Mouse (Mus musculus): ENCODE data around the gene Olfr721-ps1. TPM values are rescaled to one million over a fixed set of nuclear protein-coding genes. Genes with fewer than 3 reads are reported as not detected.

The Olfr721-ps1 gene
- polyA plus RNA-seq (2014; fragmentation: Nextera tagmentation; extraction: Ambion mirVana) = not detected in 2 replicates

DNA sequence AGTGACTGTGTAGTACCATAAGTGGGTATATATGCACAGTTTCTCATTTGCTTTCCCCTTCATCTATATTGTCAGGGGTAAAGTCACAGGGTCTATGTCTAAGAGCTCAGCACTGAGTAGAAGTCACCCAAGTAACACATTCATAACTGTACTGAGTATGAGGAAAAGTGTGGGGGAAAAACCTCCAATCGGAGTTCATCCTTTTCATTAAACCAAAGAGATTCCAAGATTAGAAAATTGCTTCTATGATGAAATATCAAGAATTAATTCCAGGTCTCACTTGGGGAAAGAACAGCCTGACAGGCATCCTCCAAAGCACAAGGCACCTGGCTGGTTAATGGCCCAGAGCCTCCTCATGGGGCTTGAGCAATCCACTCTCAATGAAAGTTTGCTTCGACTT is at the start of gene Olfr721-ps1:
TSS of gene Olfr721-ps1 (plus strand) at position 301 of the 400 bp plus-strand sequence.
- ATAC-seq (ENCODE audit: low FRiP score, low TSS enrichment) = no peak
- H3K4me2 ChIP-seq (replicated peaks; ENCODE audit: low read depth, low read length) = no peak within 1 kb of the TSS
- no peaks in the 10 kb centered on the region for H3K4me1 ChIP-seq (ENCODE audit: control insufficient read depth, insufficient read depth, low read length)
- H3K27ac ChIP-seq (ENCODE audit: low read depth, low read length) = no peak within 1 kb of the TSS
- no peaks in the 10 kb centered on the region for H3K36me3 ChIP-seq (ENCODE audit: control insufficient read depth, insufficient read depth, low read length)
- H3K27me3 ChIP-seq (ENCODE audit: control insufficient read depth, insufficient read depth, low read length) = no peaks in the 10 kb centered on the region
- no peaks in the 10 kb centered on the region for H3K9me3 ChIP-seq (ENCODE audit: control insufficient read depth, low read length)
- WGBS = 81% methylated on average over 2 of the region's 2 CpGs
- no peak within 1 kb of the TSS for H3K9ac ChIP-seq (ENCODE audit: low read depth, low read length)
- H3K4me3 ChIP-seq (ENCODE audit: low read length) = no peak within 1 kb of the TSS

DNA sequence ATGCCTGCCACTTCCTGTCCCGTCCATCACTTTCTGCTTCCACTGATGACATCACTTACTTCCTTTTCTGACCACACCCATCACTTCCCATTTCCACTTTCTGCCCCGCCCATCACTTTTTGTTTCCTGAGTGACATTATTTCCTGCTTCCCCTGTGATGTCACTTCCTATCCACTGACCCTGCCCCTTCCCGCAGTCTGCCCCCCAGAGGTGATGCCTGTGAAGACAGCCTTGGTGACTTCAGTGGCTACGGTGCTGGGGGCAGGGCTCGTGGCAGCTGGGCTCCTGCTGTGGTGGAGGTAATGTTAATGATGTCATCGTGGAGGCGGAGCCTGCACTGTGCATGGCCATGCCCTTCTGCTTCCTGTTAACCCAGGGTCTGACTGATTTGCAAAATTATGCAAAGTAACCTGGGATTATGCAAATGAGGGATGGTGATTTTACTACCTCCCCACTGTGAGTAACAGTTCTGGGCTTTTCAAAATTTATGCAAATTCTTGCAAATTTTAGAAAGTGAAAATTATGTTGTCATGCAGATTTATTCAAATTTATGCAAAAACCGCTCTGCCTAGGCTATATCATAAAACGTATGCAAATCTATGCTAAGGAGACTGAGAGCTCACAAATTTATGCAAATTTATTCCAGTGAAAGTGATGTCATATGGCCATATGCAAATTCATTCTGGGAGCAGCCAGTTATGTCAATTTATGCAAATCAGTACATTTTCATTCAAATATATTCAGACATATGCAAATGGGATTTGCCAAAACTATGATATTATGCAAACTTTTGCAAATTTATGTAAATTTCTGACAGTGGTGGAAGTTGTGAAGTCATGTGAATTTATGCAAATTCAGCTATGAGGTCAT is 49.1 kb upstream of the Olfr721-ps1 start:
- Histone ChIP-seq H3K4me3 (ENCODE audit: low read length) (no peak overlapping the region), H3K9me3 (ENCODE audit: control insufficient read depth, low read length) (peaks cover 79% of the 10 kb centered on the region), H3K4me2 (replicated peaks; ENCODE audit: low read depth, low read length) (no peak overlapping the region), H3K27ac (ENCODE audit: low read depth, low read length) (no peak overlapping the region), H3K9ac (ENCODE audit: low read depth, low read length) (no peak overlapping the region), H3K27me3 (ENCODE audit: control insufficient read depth, insufficient read depth, low read length) (no peaks in the 10 kb centered on the region), H3K36me3 (ENCODE audit: control insufficient read depth, insufficient read depth, low read length) (no peaks in the 10 kb centered on the region), H3K4me1 (ENCODE audit: control insufficient read depth, insufficient read depth, low read length) (no peaks in the 10 kb centered on the region)
- WGBS = 98% methylated on average over 9 of the region's 9 CpGs
- no peak for ATAC-seq (ENCODE audit: low FRiP score, low TSS enrichment)

DNA sequence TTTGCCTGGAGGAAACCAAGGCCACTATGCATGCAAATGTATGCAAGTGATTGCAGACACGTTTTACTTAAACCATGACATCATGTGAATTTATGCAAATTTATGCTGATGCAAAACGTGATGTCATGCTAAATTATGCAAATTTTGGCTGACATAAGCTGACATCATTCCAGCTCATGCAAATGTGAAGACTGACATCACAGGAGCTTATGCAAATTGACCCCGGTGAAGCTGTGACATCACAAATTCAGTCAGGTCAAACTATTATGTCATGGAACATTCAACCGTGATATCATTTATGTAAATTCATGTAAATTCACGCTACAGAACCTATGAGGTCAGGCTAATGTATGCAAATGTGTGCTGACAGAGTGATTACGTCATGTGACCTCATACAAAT is 48.5 kb upstream of the Olfr721-ps1 start:
- Histone ChIP-seq H3K4me1 (ENCODE audit: control insufficient read depth, insufficient read depth, low read length) (no peaks in the 10 kb centered on the region), H3K27me3 (ENCODE audit: control insufficient read depth, insufficient read depth, low read length) (no peaks in the 10 kb centered on the region), H3K4me2 (replicated peaks; ENCODE audit: low read depth, low read length) (no peak overlapping the region), H3K36me3 (ENCODE audit: control insufficient read depth, insufficient read depth, low read length) (no peaks in the 10 kb centered on the region), H3K4me3 (ENCODE audit: low read length) (no peak overlapping the region), H3K27ac (ENCODE audit: low read depth, low read length) (no peak overlapping the region), H3K9me3 (ENCODE audit: control insufficient read depth, low read length) (peaks cover 72% of the 10 kb centered on the region), H3K9ac (ENCODE audit: low read depth, low read length) (no peak overlapping the region)
- WGBS = 85% methylated on average over 6 of the region's 6 CpGs
- ATAC-seq (ENCODE audit: low FRiP score, low TSS enrichment) = no peak

DNA sequence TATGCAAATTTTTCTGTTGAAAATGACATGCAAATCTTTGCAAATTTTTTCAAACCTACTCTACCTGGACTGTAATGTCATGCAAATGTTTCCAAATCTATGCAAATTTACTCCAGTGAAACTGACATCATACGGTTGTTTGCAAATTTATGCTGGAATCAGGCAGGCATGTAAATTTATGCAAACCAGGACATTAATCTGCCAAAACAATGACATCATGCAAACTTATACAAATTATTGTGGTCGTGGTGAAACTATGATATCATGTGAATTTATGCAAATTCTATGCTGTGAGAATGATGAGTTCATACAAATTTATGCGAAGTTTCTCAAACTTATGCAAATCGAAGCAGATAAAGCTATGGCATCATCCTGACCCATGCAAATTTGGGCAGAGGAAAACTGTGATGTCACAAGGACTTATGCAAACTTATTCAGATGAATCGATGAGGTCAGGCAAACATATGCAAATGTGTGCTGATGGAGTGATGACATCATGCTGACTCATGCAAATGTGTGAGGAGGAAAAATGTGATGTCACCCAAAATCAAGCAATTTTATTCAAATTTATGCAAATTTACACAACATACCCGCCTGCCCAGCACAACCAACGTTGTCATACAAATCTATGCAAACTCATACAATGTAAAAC is 47.9 kb upstream of the Olfr721-ps1 start:
- 96% methylated on average over 7 of the region's 7 CpGs for WGBS
- Histone ChIP-seq H3K27me3 (ENCODE audit: control insufficient read depth, insufficient read depth, low read length) (no peaks in the 10 kb centered on the region), H3K27ac (ENCODE audit: low read depth, low read length) (no peak overlapping the region), H3K9me3 (ENCODE audit: control insufficient read depth, low read length) (peaks cover 66% of the 10 kb centered on the region), H3K4me3 (ENCODE audit: low read length) (no peak overlapping the region), H3K4me2 (replicated peaks; ENCODE audit: low read depth, low read length) (no peak overlapping the region), H3K4me1 (ENCODE audit: control insufficient read depth, insufficient read depth, low read length) (no peaks in the 10 kb centered on the region), H3K36me3 (ENCODE audit: control insufficient read depth, insufficient read depth, low read length) (no peaks in the 10 kb centered on the region), H3K9ac (ENCODE audit: low read depth, low read length) (no peak overlapping the region)
- no peak for ATAC-seq (ENCODE audit: low FRiP score, low TSS enrichment)

DNA sequence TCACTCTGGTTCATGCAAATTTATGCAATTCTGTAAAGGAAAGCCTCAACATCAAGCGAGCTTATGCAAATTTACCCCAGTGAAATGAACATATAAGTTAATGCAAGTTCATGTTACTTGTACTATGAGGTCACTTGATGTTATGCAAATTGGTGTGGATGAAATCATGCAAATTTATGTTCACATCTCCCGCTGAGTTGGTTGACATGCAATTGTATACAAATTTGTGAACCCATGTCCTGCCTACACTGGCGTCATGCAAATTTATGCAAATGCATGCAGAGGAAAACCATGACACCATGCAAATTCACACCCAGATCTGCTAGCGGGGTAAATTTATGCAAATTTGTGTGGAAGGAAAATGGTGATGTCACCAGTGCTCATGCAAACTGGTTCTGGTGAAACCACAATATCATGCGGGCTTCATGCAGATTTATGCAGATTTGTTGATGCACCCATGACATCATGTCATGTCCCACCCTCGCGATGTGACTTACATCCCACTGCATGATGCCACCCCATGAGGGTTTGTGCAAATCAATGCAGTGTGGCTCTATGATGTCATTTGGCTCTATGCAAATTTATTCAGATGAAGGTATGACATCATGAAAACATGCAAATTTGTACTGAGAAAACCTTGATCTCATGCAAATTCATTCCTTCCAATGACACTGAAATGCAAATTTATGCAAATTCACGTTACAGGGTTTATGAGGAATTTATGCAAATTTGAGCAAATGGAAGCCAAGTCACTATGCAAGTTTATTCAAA is 47.2 kb upstream of the Olfr721-ps1 start:
- H3K36me3 ChIP-seq (ENCODE audit: control insufficient read depth, insufficient read depth, low read length) = no peaks in the 10 kb centered on the region
- H3K4me1 ChIP-seq (ENCODE audit: control insufficient read depth, insufficient read depth, low read length) = no peaks in the 10 kb centered on the region
- 94% methylated on average over 8 of the region's 8 CpGs for WGBS
- H3K27ac ChIP-seq (ENCODE audit: low read depth, low read length) = no peak overlapping the region
- no peak overlapping the region for H3K9ac ChIP-seq (ENCODE audit: low read depth, low read length)
- peaks cover 59% of the 10 kb centered on the region for H3K9me3 ChIP-seq (ENCODE audit: control insufficient read depth, low read length)
- no peak overlapping the region for H3K4me3 ChIP-seq (ENCODE audit: low read length)
- H3K4me2 ChIP-seq (replicated peaks; ENCODE audit: low read depth, low read length) = no peak overlapping the region
- no peak; the same call in 1 of the 2 replicates for ATAC-seq (ENCODE audit: low FRiP score, low TSS enrichment)
- no peaks in the 10 kb centered on the region for H3K27me3 ChIP-seq (ENCODE audit: control insufficient read depth, insufficient read depth, low read length)

DNA sequence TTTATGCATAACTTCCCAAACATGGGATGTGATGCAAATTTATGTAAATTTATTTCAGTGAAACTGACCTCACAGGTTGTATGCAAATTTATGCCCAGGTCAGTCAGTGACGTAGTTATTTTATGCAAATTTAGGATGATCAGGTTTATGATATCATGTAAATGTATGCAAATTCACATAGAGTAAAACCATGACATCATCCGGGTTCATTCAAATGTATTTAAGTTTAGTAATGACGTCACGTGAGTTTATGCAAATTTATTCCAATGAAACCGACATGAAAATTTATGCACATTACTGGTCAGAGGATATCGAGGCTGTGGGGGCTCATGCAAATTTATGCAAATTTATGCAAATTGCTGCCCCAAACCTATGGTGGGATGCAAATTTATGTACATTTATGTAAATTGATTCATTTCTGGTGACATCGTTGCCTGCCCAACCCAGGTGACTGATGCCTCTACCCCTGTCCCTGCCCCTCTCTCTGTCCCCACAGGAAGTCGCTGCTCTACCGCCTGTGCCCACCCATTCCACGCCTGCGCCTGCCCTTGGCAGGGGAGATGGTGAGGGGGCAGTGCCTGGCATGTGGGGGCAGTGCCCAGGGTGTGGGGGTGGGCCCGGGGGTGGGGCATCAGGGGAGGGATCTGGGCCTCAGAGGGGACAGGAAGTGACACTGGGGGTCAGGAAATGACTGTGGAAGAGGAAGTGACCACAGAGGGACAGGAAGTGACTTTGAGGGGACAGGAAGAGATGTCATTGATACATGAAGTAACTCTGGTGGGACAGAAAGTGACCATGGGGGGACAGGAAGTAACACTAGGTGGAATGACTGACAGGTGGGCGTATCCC is 46.4 kb upstream of the Olfr721-ps1 start:
- WGBS = 94% methylated on average over 13 of the region's 13 CpGs
- no peak for ATAC-seq (ENCODE audit: low FRiP score, low TSS enrichment)
- peaks cover 51% of the 10 kb centered on the region for H3K9me3 ChIP-seq (ENCODE audit: control insufficient read depth, low read length)

DNA sequence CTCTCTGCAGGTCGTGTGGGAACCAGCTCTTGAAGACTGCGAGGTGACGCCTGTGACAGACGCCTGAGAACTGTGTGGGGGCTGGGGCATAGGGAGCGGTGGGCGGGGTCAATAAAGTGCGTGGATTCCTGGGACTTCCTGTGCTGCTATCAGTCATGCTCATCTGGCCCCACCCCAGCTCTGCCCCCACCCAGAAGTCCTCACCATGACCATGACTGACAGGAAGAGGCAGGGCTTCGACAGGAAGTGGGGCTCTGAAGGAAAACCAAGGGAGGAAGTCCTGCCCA is 45.8 kb upstream of the Olfr721-ps1 start:
- 92% methylated on average over 8 of the region's 8 CpGs for WGBS
- no peak overlapping the region for H3K9ac ChIP-seq (ENCODE audit: low read depth, low read length)
- no peak overlapping the region for H3K4me3 ChIP-seq (ENCODE audit: low read length)
- no peaks in the 10 kb centered on the region for H3K4me1 ChIP-seq (ENCODE audit: control insufficient read depth, insufficient read depth, low read length)
- peak; percentile 22; the same call in 1 of the 2 replicates for ATAC-seq (ENCODE audit: low FRiP score, low TSS enrichment)
- no peak overlapping the region for H3K27ac ChIP-seq (ENCODE audit: low read depth, low read length)
- H3K27me3 ChIP-seq (ENCODE audit: control insufficient read depth, insufficient read depth, low read length) = no peaks in the 10 kb centered on the region
- peaks cover 45% of the 10 kb centered on the region for H3K9me3 ChIP-seq (ENCODE audit: control insufficient read depth, low read length)
- no peak overlapping the region for H3K4me2 ChIP-seq (replicated peaks; ENCODE audit: low read depth, low read length)
- no peaks in the 10 kb centered on the region for H3K36me3 ChIP-seq (ENCODE audit: control insufficient read depth, insufficient read depth, low read length)

More for the DNA sequence above, 46.4 kb upstream of the Olfr721-ps1 start:
- no peak overlapping the region for H3K9ac ChIP-seq (ENCODE audit: low read depth, low read length)
- no peak overlapping the region for H3K27ac ChIP-seq (ENCODE audit: low read depth, low read length)
- no peak overlapping the region for H3K4me2 ChIP-seq (replicated peaks; ENCODE audit: low read depth, low read length)
- no peaks in the 10 kb centered on the region for H3K27me3 ChIP-seq (ENCODE audit: control insufficient read depth, insufficient read depth, low read length)
- no peaks in the 10 kb centered on the region for H3K4me1 ChIP-seq (ENCODE audit: control insufficient read depth, insufficient read depth, low read length)
- no peak overlapping the region for H3K4me3 ChIP-seq (ENCODE audit: low read length)
- H3K36me3 ChIP-seq (ENCODE audit: control insufficient read depth, insufficient read depth, low read length) = no peaks in the 10 kb centered on the region

DNA sequence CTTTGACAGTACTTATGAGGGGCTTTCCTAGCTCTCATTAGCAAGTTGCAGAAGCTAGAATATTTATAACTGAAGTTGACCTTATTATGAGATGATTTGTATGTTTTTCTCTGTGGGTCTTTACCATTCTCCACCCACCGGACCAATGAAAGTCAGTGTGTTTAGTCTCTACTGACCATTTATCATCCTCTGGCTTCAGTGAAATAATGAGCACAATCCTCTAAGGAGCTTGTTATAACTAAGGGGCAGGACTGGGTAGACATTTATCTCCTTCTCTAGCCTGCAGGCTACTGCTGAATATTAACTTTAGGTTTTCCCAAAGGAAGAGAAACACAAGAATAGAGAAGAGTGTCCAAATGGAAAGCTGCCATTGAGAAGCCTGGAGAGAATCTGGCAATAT is 5.6 kb upstream of the Olfr721-ps1 start:
- Histone ChIP-seq H3K4me1 (ENCODE audit: control insufficient read depth, insufficient read depth, low read length) (no peaks in the 10 kb centered on the region), H3K9me3 (ENCODE audit: control insufficient read depth, low read length) (no peaks in the 10 kb centered on the region), H3K36me3 (ENCODE audit: control insufficient read depth, insufficient read depth, low read length) (no peaks in the 10 kb centered on the region), H3K27ac (ENCODE audit: low read depth, low read length) (no peak overlapping the region), H3K4me2 (replicated peaks; ENCODE audit: low read depth, low read length) (no peak overlapping the region), H3K27me3 (ENCODE audit: control insufficient read depth, insufficient read depth, low read length) (no peaks in the 10 kb centered on the region), H3K4me3 (ENCODE audit: low read length) (no peak overlapping the region), H3K9ac (ENCODE audit: low read depth, low read length) (no peak overlapping the region)
- ATAC-seq (ENCODE audit: low FRiP score, low TSS enrichment) = no peak
- WGBS = 58% methylated on average over 1 of the region's 1 CpGs
